Mouse (Mus musculus) c-Kit-positive CD71-positive TER-119-negative erythroid progenitor cells, embryonic 14.5 days (primary cell): ENCODE results near the gene Cblc.

Experiments
- DNase-seq: peaks from one replicate; pipeline ENCODE4 v3.0.0-alpha.2; 2013; ENCODE audit warnings: low read depth

Cblc gene

GRCm38 (mm10) chr7:19796697-19797588 is at the start of gene Cblc:
Gene Cblc, minus strand, starts transcription at chr7:19796809.
- DNase-seq, result peak; percentile 48

DNA sequence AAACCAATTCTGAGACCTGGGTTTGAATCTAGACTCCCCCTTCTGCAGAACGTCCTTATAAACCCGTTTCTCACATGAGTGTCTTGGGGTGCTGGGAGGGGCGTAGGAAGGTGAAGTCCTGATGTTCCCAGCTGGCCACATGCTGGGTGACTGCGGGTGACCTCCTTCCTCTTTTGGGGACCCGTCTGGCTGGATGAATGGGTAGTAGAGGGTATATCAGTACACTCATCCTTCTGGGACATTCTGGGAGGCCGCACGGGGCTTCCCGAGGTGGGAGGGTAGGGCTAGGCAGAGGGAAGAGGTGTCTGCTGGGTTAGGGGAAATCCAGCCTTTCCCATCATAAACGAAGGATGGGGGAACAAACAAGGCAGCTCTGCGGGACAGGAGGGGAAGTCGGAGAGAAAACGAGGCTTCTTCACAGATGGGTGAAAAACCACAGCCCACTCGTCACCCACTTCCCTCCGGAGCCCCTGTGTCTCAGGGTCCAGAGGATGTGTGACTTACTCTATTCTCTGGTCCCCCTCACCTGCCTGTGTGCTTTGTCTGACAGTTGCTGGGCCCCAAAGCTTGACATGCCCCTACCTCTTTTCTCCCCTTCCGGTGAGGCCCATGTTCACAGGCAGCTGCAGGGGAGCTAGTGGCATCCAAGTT is 48.0 kb upstream of the Cblc start:
- DNase-seq, result no peak

GRCm38 (mm10) chr7:19843561-19843960 is 47.0 kb upstream of the Cblc start:
- DNase-seq, result no peak

GRCm38 (mm10) chr7:19842885-19843504 is 46.4 kb upstream of the Cblc start:
- no peak for DNase-seq

DNA sequence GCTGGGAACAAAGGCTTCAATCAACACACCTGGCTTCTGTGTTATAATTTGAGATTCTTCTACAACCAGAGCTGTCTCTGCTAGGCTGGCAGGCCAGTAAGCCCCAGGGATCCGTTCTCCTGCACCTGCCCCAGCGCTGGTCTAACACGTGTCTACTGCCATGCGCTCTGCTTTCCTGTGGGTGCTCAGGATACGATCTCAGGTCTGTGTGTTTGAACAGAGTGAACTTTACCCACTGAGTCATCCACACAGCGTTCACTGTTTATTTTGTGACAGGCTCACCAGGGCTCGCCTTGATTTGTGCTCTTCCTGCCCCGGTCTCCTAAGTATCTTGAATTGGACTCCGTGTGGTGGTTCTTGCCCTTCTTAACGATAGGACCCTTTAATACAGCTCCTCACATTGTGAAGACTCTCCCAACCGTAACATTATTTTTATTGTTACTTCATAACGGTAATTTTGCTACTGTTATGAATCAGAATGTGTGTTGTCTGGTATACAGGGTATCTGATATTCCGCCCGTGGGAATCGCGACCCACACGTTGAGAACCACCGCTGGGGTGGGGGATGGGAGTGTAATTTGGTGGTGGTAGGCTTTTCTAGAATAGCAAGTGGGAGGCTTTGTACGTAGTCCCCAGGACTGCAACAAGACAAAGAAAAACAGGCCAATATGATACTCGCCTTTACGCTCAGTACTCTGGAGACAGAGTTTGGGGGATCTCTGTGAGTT is 45.2 kb upstream of the Cblc start:
- DNase-seq, result no peak

DNA sequence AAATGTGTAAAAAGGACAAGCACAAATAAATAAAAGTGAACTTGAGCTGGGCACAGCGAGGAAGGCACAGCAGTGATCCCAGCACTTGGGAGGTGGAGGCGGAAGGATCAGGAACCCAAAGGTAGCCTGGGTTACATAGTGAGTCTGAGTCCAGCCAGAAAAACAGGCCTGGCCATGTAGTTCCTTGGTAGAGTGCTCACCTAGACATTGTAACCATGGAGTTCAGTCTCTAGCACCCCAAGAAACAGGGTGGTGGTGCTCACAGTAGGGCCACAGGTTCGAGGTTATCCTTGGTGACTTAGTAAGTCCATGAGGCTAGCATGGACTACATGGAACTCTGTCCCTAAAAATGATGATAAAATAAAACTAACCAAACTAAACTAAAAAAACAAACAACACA is 44.3 kb upstream of the Cblc start:
- DNase-seq, result no peak

- DNase-seq, result no peak
Measured at GRCm38 (mm10) chr7:19840371-19840770, 43.8 kb upstream of the Cblc start.

GRCm38 (mm10) chr7:19836843-19837242 is 40.2 kb upstream of the Cblc start:
- DNase-seq, result no peak

- DNase-seq, result no peak
Measured at GRCm38 (mm10) chr7:19834055-19834454, 37.4 kb upstream of the Cblc start.

- no peak for DNase-seq
Measured at GRCm38 (mm10) chr7:19831837-19832236, 35.2 kb upstream of the Cblc start.

DNA sequence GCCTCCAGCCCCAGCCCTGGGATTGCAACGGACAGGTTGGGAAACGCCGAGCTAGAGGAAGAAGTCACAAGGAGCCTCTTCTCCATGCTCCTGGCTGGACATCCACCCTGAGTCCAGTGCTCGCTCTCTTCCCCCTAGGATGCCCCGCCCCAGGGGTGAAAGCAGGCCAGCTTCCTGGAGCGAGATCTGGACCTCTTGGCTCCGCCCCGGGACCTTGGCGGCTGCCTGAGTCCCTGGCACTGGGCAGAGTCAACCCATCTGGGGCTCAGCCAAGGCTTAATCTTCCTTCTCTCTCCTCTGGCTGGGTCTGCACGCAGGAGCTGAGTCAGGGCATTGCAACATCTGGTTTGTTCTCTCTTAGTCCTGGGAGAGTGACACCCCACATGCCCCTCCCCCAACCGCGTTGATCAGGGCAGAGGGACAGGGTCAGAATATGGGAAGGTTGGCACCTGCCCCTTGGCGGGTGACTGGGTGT is 34.1 kb upstream of the Cblc start:
- no peak for DNase-seq

DNA sequence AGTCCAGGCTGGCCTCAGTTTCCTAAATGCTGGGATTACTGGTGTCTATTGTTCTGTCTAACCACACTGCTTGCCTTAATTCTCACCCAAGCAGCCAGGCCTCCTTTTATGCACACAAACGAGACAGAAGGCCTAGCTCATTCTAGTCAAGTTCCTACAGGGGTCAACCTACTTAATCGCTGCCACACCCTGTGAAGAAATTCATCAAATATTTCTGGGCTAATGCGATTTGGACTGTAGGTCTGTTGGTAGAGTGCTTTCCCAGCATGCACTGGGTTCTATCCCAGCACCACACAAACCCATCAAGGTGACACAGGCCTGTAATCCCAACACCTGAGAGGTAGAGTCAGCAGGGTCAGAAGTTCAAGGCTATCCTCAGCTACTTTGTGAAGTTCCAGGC is 33.1 kb upstream of the Cblc start:
- no peak for DNase-seq

GRCm38 (mm10) chr7:19826756-19827155 is 30.1 kb upstream of the Cblc start:
- no peak for DNase-seq

DNA sequence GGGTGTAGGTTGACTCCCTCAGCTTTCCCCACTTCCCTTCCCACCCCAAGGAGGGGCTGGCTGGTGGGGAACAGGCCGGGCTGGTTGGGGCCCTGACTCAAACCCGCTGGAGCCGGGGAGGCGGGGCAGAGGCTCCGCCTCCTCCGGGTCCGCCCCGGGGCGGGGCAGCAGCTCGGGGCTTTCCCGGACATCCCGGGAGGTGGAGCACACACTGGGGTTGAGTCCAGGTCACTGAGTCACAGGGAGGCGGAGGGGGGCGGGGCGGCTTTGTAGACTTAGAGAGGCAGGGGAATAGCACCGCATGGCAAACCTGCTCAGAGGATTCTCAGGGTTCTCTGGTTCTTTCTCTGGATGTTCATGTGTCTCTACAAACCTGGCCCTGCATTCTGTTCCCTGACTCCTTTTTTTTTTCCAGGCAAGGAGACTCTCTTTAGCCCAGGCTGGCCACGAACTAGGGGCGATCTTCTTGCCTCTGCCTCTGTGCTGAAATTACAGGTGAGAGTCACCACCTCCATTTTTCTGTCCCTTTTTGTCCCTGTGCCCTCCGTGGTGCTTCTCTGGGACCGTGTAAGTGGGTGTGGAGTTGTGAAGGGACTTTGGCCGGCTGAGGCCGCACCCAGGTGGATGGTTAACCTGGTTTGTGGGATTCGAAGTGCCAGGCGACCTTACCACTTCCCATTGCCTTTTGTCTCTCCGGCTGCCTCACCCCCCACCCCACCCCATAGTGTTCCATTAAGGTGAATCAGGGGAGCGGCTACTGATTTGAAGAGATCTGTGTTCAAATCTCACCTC is 27.8 kb upstream of the Cblc start:
- peak; percentile 75 for DNase-seq

DNA sequence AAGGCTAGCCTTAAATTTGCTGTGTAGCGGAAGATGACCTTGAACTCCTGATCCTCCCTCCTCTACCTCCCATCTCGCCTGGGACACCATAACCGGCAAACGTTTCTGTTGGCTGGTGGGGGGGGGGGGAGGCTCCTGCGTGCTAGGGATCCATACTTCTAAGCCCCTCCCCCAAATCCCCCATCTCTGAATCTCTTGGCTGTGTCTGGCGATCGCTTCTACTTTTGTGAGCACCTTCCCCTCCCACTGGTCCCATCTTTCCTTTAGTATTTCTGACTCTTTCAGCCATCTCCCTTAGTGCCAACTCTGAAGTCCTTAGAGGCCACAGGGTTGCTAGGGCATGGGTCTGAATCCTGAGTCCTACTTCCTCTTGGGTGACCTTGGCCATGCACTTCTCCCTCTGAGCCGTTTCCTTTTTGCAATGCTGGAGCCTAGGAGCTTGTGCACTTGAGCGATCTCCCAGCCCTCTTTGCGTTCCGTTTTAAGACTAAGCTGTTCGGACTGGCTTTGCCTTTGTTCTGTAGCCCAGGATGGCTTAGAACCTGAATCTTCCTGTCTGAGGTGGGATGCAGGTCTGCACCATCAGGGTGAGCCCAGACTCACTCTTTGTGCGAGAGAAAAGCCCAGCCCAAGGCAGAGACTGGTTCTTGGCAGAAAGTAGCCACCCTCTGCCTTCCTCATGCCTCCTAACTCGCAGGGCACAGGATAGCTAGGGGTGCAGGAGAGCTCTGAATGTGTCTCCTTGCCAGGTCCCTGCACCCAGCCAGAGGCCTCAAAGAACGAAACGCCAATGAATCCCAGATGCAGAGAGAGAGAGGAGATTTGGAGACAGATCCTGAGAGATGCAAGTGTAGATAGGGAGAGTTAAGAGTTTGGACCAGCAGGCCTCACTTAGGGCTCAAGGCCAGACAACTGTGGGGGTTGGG is 26.9 kb upstream of the Cblc start:
- no peak for DNase-seq

- DNase-seq, result no peak
Measured at GRCm38 (mm10) chr7:19822604-19823058, 26.0 kb upstream of the Cblc start, which contains the start of gene Bcl3. Gene Bcl3, minus strand, starts transcription at chr7:19822770.

DNA sequence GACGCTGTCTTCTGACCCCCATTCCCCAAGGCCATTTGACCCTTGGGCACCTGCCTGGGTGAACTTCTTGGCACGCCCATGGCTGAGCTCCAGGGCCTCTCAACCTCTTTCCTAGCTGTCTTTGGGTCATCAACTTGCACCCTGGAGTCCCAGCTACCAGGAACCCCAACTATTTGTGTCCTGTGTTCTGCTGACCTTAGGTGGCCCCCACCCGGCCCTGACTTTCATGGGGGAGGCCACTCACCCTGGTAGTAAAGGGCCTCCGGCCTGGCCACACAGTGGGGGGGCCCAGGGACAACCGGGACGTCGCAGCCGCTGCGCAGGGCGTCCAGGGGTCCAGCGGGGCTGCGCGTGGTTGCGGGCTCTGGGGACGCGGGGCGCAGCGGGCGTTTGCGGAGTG is 25.6 kb upstream of the Cblc start:
- no peak for DNase-seq

DNA sequence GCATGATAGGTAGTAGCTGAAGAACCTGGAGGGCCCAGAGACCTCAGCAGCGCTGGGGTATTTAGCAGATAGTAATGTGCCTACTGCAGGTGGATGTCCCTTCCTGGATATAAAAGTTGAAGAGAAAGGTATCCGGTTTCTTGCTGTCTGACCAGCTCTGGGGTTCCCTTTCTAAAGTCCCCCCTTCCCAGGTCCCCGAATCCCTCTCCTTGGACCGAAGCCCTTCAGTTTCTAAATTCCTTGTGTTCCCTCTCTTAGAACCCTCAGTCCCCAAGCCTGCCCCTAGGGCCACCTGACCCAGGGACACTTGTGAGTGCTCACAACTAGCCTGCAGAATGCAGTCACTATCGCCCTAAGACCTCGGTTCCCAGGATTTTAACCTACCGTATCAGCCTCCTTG is 25.0 kb upstream of the Cblc start:
- no peak for DNase-seq

- DNase-seq, result no peak
Measured at GRCm38 (mm10) chr7:19820347-19821048, 23.9 kb upstream of the Cblc start.
